Mouse (Mus musculus) urinary bladder, adult 2 months (tissue): ENCODE measurements around the gene Skint10. TPM values are rescaled to one million over a fixed set of nuclear protein-coding genes. Genes with fewer than 3 reads are reported as not detected.

Experiments used
- DNase-seq: peaks from one replicate; pipeline ENCODE4 v3.0.0; 2022; ENCODE audit warnings: low spot score
- polyA plus RNA-seq: library from polyadenylated mRNA; depleted of rRNA; stranded (reverse); fragments of >200 nt; gene quantifications from 2 replicates; pipeline ENCODE4 v1.2.3, GENCODE M21; 2012; rRNA removed

Skint10 gene
- not detected in 2 replicates for polyA plus RNA-seq

GRCm38 (mm10) chr4:112774766-112775165 lies at the start of gene Skint10:
TSS of gene Skint10 (minus strand) at chr4:112774866.
- no peak for DNase-seq

- no peak for DNase-seq
These were observed 16.0 kb upstream of the Skint10 start for GRCm38 (mm10) chr4:112790646-112791045.

Other genes starting within 250 kb of the Skint10 start
- gene Skint2, start 217.7 kb downstream of the Skint10 start, polyA plus RNA-seq, result not detected in 2 replicates